In the genomic region with DNA sequence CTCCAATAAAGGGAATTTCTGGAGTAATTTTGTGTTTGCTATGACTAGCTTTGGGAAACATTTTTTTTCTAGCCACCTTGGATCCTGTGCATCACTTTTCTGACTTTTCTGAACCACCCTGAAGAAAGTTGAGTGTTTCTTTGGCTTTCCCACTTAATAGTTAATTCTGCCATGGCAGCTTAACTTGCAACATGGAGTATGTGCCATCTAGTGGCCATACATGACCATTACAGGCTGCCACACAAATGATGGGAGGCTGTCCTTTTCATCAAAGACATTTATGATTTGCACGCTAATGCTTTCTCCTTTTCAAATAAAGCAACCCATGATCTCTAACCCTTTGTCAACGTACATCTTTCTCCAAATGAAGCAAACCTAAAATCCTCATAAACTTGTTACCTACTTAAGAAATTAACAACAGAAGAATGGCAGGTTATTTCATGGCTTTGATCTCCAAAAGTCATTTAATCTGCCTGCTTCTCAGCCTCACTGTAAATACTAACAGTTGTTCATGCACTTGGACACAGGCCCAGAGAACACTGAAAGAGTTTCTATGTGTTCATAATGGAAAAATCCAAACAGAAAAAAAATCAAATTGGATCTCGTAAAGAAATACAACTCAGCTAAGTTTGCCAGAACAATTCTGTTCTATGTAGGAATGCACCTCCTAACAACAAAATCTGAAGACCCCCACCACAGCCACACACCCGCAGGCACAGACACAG, we compare ENCODE assay signal across 9 mouse cellular contexts.
DNase-seq lines count a peak whose midpoint lies in the region; ATAC-seq lines count a peak whose summit lies in the region.
"Had no signal": no experiment of that assay in that cellular context is flagged by ENCODE, and none has a peak within 500 bp of the region (broad histone marks: within the 10 kb centered on the region; RNA-seq: fewer than 3 reads in every experiment).

No protein-coding gene starts in this region.

- H3K4me2 ChIP-seq in hindbrain, embryonic 14.5 days (replicated peaks): no peak overlapping the region
- no peak overlapping the region for H3K4me2 ChIP-seq in hindbrain, embryonic 16.5 days (ENCODE audit: low read length)
- no peak overlapping the region for H3K4me2 ChIP-seq in embryonic facial prominence, embryonic 14.5 days (ENCODE audit: low read depth, low read length)

- H3K27ac ChIP-seq in hindbrain, embryonic 14.5 days: no peak overlapping the region
- H3K27ac ChIP-seq in hindbrain, embryonic 16.5 days (ENCODE audit: low read depth, low read length): no peak overlapping the region
- H3K27ac ChIP-seq in embryonic facial prominence, embryonic 14.5 days (replicated peaks; ENCODE audit: low read depth, low read length): no peak overlapping the region
- H3K27ac ChIP-seq: macrophage had no signal

- no peak for ATAC-seq in hindbrain, embryonic 14.5 days (ENCODE audit: low FRiP score)
- no peak for ATAC-seq in hindbrain, embryonic 16.5 days
- no peak for ATAC-seq in embryonic facial prominence, embryonic 14.5 days (ENCODE audit: low read depth)
- peak; percentile 71 for ATAC-seq in megakaryocyte progenitor cell, adult 5-6 weeks (replicated peaks; ENCODE audit: poor library complexity)

- H3K36me3 ChIP-seq in hindbrain, embryonic 14.5 days (replicated peaks; ENCODE audit: control insufficient read depth, insufficient read depth): no peaks in the 10 kb centered on the region
- no peaks in the 10 kb centered on the region for H3K36me3 ChIP-seq in hindbrain, embryonic 16.5 days (ENCODE audit: control insufficient read depth, insufficient read depth, low read length)
- no peaks in the 10 kb centered on the region for H3K36me3 ChIP-seq in embryonic facial prominence, embryonic 14.5 days (ENCODE audit: control insufficient read depth, insufficient read depth, low read length)

- no peak overlapping the region for H3K9ac ChIP-seq in hindbrain, embryonic 14.5 days
- no peak overlapping the region for H3K9ac ChIP-seq in hindbrain, embryonic 16.5 days (ENCODE audit: low read depth, low read length)
- H3K9ac ChIP-seq in embryonic facial prominence, embryonic 14.5 days (ENCODE audit: low read depth, low read length): no peak overlapping the region

- peaks cover 15% of the 10 kb centered on the region; the same call in 1 of the 2 replicates for H3K4me1 ChIP-seq in hindbrain, embryonic 14.5 days (replicated peaks; ENCODE audit: control insufficient read depth, insufficient read depth, low read length)
- H3K4me1 ChIP-seq in hindbrain, embryonic 16.5 days (ENCODE audit: control insufficient read depth, insufficient read depth, low read depth, low read length): peaks cover 15% of the 10 kb centered on the region
- peaks cover 13% of the 10 kb centered on the region; the same call in 1 of the 2 replicates for H3K4me1 ChIP-seq in embryonic facial prominence, embryonic 14.5 days (ENCODE audit: control insufficient read depth, insufficient read depth, low read length)

- H3K9me3 ChIP-seq in hindbrain, embryonic 14.5 days (ENCODE audit: control insufficient read depth, low read length): no peaks in the 10 kb centered on the region
- no peaks in the 10 kb centered on the region for H3K9me3 ChIP-seq in hindbrain, embryonic 16.5 days (ENCODE audit: control insufficient read depth, low read length)
- no peaks in the 10 kb centered on the region for H3K9me3 ChIP-seq in embryonic facial prominence, embryonic 14.5 days (ENCODE audit: control insufficient read depth, low read length)

- no peak overlapping the region for H3K4me3 ChIP-seq in hindbrain, embryonic 14.5 days (replicated peaks; ENCODE audit: low read length)
- no peak overlapping the region for H3K4me3 ChIP-seq in hindbrain, embryonic 16.5 days (ENCODE audit: low read length)
- no peak overlapping the region for H3K4me3 ChIP-seq in embryonic facial prominence, embryonic 14.5 days (ENCODE audit: low read depth, low read length)

- 51% methylated on average over 4 of the region's 4 CpGs for WGBS in hindbrain, embryonic 14.5 days
- WGBS in hindbrain, embryonic 16.5 days: 47% methylated on average over 4 of the region's 4 CpGs
- WGBS in embryonic facial prominence, embryonic 14.5 days: 27% methylated on average over 4 of the region's 4 CpGs

- no peaks in the 10 kb centered on the region for H3K27me3 ChIP-seq in hindbrain, embryonic 14.5 days (ENCODE audit: control insufficient read depth, insufficient read depth, low read length)
- H3K27me3 ChIP-seq in hindbrain, embryonic 16.5 days (replicated peaks; ENCODE audit: control insufficient read depth, insufficient read depth, low read length): no peaks in the 10 kb centered on the region
- H3K27me3 ChIP-seq in embryonic facial prominence, embryonic 14.5 days (replicated peaks; ENCODE audit: control insufficient read depth, insufficient read depth, low read length): no peaks in the 10 kb centered on the region

- peak; percentile 85 for DNase-seq in hindbrain, embryonic 14.5 days (ENCODE audit: low spot score)
- peak; percentile 73 for DNase-seq in CD4-positive helper T cell, adult 2 months (ENCODE audit: low read depth, low spot score)
- DNase-seq in R1 (ENCODE audit: low read depth, low spot score): peak; percentile 57
- DNase-seq in embryonic facial prominence, embryonic 14.5 days (ENCODE audit: low spot score): peak; percentile 82
- peak; percentile 71 to 75 for DNase-seq in layer of hippocampus, postnatal 10 days (ENCODE audit: low spot score in 2 of 2)
- DNase-seq in urinary bladder, postnatal 4 days (ENCODE audit: low spot score in 2 of 2): no peak

Comparison
In these comparisons a context has a peak if more than half of its experiments do, and no peak if none do; other contexts are left out.
1. DNase-seq: peak in hindbrain, embryonic 14.5 days (single experiment), CD4-positive helper T cell, adult 2 months (single experiment), R1 (single experiment), embryonic facial prominence, embryonic 14.5 days (single experiment) and layer of hippocampus, postnatal 10 days (2 of 2); none in urinary bladder, postnatal 4 days (0 of 2).